Mouse (Mus musculus) cerebellum, postnatal 10 days (tissue): ENCODE measurements around the gene Gm20388.
"Not testable (repeated sequence)": the region's sequence is repeated elsewhere in the genome, so short reads cannot be mapped to it uniquely, and the experiment has no call there.

Experiments used
- DNase-seq, 2 experiments: peaks; one replicate each; pipeline ENCODE4 v3.0.0; 2021; ENCODE audit warnings: mixed read lengths in 2 of 2

Gene Gm20388

DNA sequence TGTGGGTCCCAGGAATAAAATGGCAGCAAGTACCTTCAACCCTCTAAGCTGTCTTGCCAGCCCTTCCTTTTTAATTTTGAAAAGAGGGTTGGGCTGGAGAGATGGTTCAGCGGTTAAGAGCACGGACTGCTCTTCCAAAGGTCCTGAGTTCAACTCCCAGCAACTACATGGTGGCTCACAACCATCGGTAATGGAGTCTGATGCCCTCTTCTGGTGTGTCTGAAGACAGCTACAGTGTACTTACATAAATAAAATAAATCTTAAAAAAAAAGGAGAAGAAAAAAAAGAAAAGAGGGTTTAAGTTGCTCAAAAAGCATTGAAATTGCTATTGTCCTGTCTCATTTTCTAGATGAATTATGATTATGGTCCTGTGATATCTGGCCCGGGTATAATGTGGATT is 3190.6 kb downstream of the Gm20388 start:
- no peak for DNase-seq

DNA sequence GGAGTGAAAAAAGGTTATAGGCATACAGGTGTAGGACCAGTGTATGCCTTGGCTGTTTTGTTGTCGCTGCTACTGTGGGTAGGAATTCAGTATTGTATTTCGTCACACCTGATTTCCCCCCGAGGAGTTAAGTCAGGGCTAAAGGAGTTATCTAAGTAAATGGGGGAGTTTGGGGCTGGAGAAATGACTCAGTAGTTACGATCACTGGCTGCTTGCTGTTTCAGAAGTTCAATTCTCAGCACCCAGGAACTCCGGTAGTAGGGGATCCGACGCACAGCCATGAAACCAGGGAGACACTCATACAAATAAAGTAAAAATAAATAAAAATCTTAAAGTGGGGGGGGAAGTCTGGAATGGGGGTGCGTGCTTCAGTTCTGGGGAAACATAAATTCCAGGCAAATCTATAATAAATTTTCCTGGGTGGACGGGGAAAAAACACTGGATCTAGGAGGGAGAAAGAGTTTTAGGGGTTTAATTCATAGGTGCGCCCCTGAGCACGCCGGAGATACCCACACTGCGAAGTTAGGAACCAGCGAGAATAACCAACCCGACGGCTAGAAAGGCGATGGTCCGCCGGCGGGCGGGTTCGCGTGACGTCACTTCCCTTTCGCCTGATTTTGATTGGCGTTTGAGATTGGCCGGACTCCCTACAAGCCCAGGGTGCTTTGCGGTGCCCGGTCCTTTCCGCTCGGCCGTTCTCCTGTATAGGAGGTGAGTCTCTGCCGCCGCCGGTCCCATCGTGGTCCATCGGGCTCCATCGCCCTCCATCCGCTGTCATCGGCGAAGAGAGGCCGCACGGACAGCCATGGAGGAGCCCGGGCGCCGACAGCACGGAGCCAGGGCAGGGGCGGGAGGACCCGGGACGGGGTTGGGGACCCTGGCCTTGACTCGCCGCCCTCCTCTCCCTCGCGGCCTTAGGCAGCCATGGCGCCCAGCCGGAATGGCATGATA is 3191.4 kb downstream of the Gm20388 start, which contains the start of gene Rpl13:
Gene Rpl13 (plus strand): TSS at position 616 of the 951 bp plus-strand sequence.
- DNase-seq = peak; percentile 99

DNA sequence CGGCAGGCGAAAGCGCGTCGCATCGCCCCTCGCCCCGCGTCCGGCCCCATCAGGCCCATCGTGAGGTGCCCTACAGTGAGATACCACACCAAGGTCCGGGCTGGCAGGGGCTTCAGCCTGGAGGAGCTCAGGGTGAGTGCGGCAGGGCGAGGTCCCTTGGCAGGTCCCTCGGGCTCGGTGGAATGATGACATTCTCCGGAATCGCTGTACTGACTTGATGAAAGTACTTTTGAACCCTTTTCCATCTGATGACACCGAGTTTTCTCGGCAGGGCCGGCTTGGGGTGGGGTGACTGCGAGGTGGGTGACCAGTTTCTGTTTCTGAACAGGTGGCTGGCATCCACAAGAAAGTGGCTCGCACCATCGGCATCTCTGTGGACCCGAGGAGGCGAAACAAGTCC is 3192.2 kb downstream of the Gm20388 start:
- DNase-seq = not testable (repeated sequence)

DNA sequence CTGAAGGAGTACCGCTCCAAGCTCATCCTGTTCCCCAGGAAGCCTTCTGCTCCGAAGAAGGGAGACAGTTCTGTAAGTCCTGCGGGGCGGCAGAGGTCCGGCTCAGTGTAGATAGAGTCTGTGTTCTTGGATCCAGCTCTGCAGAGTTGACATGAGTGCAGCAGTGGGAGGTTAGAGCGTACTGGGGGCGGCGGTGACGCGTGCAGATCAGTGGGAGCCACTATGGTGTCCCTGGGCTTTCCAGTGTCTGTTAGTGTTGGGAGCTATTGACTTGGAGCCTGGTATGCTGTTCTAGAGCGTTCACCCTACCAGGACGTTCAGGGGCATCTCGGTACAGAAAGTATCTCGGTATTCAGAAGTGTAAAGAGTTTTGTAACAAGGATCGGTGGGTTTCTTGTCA is 3192.6 kb downstream of the Gm20388 start:
- no peak for DNase-seq

DNA sequence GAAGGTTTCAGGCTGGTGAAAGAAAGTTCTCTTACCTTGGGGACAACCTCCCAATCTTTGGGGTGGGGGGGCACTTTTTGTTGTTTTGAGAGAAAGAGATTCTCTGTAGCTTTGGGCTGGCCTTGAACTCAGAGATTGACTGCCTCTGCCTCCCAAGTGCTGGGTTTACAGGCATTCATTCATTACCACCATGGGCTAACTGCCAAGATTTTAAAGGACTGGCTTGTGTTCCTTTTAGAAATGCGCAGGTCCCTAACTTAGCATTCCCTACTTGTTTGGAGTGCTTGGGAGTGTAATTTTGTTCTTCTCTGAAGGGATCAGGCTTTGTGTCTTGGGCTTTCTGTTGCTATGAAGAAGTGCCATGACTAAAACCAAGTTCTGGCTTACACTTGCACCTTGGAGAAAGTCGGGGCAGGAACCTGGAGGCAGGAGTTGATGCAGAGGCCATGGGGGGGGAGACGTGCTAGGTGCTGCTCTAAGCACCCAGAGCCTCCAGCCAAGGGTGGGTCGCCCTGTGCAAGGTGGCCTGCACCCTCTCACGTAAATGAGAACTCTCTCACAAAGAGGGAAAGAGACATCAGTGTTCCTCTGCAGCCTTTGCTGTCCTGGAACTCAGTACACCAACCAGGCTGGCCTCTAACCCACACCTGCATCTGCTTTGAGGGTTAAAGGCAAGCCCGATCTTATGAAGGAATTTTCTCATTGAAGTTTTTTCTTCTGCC is 3193.6 kb downstream of the Gm20388 start:
- no peak for DNase-seq

DNA sequence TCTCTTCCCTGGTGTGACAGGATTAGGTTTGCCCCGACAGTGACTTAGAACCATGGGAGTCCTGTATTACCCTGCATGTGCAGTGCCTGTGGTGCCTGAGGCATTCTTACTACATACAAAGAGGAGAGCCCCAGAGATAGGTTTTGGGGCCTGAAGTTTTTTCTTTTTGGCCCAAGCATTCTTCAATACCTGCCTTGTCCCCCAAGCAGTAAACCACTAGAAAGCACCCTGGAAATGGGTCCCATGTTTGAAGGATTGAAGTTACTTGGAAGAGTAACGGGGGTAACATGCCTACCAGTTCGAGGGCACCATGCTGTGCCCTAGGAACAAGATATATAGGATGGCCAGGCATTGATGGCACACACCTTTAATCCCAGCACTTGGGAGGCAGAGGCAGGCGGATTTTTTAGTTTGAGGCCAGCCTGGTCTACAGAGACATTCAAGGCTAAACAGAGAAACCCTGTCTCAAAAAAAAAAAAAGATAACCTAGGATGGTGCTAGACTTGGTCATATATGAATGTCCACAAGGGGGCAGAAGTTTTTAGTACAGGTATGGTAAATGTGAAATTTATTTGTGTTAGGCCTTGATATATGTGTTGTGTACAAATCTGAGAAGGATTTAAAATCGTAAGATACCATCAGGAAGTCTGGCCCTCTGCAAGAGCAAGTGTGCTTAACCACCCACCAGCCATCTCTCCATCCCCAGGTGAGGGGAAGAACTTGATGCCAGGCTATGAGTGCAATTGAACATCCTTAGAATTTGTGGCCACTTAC is 3195.1 kb downstream of the Gm20388 start:
- peak; percentile 56 to 86 for DNase-seq

DNA sequence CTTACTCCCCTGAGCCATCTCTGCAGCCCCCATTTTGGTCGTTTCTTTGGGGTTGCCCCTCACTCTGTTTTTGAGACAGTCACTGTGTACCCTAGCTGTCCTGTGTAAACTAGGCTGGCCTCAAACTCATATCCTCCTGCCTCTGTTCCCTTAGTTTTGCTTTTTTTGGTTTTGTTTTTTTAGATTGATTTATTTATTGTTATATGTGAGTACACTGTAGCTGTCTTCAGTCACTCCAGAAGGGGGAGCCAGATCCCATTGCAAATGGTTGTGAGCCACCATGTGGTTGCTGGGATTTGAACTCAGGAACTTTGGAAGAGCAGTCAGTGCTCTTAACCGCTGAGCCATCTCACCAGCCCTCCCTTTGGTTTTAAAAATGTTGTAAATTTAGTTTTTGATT is 3195.9 kb downstream of the Gm20388 start:
- DNase-seq = peak; percentile 49 to 67

DNA sequence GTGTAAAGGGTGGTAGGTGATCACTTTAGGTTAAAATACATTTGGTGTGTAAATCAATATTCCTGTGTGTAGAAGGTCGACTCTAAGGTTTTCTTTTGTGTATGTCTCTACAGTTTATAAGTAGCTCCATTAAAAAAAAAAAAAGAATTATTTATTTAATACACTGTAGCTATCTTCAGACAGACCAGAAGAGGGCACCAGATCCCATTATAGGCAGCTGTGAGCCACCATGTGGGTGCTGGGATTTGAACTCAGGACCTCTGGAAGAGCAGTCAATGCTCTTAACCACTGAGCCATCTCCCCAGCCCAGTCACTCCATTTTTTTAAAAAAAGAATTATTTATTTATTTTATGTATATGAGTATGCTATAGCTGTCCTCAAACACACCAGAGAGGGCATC is 3197.4 kb downstream of the Gm20388 start:
- no peak for DNase-seq

DNA sequence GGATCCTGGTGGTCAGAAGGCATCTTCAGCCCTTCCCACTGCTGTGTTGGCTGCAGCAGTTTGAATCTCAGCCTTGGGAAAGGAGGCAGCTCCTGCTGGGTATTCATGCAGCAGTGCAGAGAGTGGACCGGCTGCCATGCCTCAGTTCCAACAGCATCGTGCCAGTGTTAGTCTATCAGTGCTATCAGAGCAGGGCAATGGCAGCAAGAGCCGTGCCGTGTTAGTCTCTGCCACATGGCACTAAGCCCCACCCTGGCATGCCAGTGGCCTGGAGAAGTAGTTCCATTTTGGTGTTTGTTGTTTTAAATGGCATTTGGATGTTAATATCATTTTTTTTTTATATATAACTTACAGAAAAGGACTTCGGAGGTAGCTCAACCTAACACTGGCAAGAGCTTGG is 3198.3 kb downstream of the Gm20388 start:
- DNase-seq = peak; percentile 57 to 58

DNA sequence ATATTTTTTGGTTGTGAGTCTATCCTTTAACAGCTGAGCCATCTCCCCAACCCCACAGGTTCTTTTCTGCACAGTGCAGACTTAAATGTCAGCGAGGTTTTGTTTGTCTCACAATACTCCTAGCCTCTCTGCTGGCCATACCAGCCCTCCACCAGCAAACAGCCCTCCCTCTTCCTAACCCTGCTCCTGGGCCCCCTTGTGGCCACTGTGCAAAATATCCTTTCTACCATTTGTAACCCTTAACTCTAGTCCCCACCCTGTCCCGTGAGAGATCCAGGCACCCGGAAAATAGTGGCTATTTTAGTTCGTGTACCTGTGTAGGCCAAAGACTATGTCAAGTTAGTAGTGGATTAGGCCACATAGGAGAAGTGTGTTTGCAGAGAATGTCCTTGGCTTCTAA is 3200.0 kb downstream of the Gm20388 start:
- DNase-seq = peak; percentile 71 to 73

DNA sequence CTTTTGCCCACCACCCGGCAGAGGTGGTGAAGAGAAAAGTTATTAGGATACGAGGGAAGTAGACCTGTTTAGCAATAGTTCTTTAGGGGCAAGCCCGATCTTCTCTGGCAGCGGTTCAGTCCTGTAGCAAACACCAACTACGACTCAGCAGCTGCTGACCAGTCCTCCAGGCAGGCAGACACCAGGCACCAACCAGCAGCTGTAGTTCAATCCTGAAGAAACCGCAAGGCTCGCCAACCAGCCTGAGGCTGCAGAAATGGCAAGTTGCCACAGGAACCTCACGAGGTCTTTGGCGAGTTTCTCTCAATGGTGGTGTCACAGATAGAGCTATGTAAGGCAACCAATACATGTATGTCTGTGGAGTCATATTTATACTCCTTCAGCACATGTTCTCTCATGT is 3202.3 kb downstream of the Gm20388 start:
- DNase-seq = peak; percentile 35 to 53

DNA sequence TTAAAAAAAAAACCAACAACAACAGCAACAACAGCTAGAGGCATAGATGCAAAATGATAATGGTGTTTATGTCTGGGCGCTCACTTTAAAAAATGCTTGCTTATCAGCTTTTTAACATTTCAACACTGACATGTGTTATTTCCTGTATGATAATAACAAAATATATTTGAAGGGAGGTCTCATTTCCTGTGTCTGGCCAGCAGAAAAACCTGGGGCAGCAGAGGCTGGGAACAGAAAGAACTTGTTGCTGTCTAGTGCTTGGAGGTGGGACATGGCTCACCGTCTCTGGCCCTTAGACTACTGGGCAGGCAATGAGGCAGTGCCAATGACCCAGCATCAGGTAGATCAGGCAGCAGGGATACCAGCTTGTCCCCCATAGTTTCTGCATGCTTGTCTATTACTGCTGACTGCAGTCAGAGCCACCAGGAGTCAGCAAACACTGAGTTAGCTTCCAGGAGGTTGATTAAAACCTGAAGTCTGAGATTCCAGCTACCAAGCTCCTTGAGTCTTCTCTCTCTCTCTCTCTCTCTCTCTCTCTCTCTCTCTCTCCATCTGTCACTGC is 3203.3 kb downstream of the Gm20388 start:
- DNase-seq = no peak

DNA sequence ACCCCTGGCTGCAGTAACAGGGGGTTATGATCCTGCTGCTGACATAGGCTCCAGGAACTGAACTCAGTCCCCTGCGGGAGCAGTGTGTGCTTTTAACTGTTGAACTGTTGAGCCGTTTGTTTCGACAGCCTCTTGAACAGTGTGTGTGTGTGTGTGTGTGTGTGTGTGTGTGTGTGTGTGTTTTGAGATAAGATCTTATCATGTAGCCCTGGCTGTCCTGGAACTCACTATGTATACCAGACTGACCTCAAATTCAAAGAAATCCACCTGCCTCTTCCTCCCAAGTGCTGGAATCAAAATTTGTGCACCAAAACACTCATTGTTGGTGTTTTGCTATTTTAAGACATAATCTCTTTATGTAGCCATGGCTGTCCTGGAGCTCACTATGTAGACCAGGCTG is 3204.0 kb downstream of the Gm20388 start:
- DNase-seq = no peak

DNA sequence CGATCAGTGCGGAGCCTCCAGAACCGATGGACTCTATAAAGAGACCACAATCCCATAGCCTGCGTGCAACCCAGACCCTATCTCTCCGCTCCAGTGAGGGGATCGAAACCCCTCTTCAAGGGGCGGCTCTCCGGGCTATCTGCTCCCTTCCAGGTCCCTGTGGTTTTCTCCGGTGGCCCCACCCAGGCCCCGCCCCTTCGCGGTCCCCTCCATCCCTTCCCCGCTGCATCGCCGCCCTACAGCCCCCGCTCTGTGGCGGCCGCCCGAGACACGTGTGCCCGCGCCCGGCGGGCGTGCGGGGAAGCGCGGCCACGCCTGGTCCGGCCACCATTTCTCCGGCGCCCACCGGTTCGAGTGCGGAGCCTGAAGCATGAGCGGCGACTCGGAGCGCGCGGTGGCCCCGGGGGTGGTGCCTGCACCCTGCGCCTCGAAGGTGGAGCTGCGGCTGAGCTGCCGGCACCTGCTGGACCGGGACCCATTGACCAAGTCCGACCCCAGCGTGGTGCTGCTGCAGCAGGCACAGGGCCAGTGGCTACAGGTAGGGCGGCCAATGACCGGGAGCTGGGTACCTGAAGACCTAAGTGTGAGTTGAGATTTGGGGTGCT is 3206.6 kb downstream of the Gm20388 start, which contains the start of gene Cpne7:
Gene Cpne7 (plus strand): TSS at position 248 of the 605 bp plus-strand sequence.
- peak; percentile 45 to 49 for DNase-seq

DNA sequence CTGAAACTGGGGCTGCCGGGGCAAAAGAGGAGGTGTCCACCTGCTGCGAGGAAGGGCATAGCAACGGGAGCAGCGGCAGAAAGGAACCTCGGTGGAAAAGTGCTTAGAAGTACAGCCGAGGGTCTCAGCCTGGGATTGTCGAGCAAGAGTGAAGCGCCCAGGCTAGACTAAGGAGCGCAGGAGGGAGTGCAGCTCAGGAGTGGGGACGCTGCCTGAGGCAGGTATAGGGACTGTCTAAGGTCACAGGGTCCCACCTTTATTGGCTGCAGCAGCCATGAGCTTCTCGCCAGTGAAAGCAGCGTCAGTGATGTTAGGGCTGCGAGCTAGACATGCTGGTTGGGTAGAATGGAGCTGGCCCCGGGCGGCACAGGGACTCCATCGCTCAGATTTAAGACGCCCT is 3207.1 kb downstream of the Gm20388 start:
- DNase-seq = no peak

DNA sequence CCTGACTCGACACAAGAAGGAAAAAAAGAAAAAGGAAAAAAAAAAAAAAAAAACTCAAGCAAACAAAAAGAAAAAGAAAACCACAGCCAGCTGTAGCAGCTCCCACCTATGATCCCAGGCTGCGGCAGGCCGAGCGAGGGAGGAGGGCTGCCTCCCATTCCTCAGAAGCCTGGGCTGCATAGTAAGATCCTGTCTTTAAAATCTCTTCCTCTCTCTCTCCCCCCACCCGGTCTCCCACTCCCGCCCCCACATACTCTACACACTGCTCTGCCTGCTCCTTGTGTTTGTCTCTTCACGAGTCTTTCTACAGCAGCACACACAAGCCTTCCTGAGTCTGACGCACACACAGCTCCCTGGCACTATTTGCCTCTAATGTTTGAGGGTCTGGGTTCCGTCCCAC is 3211.4 kb downstream of the Gm20388 start:
- no peak for DNase-seq

DNA sequence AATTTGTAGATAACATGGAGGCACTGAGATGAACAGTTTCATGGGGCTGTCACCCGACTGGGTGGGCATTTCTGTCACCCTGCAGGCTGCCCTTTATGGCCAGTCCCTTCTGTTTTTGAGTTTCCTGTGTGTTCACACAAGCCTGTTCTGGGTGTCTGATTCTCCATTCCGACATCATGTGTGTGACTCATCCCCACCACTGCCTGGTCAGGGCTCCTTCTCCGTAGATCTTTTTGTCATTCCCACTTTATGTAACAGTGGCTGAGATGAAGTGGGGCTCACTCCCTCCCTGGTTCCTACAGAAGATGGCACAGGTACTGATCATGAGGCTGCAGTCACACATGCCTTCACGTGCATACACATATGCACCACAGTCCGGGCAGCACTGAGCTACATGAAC is 3212.0 kb downstream of the Gm20388 start:
- no peak for DNase-seq

DNA sequence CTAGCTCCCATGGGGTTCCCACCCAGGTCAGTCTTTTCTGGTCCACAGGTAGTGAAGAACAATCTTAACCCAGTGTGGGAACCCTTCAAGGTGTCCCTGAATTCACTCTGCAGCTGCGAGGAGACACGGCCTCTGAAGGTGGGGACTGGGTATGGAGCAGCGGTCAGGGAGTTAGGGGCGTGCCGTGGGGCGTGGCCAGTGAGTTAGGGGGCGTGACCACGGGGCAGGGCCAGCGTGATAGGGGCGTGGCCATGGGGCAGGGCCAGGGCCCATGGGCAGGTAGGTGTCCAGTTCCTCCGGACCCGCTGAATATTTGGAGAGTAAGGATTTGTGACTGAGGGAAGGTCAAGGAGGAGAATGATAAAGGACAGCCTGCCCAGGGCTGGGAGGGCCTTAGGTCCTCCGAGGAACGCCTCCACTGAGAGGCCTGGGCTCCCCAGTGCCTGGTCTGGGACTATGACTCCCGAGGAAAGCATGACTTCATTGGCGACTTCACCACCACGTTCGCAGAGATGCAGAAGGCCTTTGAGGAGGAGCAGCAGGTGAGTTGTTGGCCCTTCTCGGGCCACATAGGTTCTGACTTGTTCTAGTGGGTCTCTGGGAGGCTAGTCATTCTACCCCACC is 3215.7 kb downstream of the Gm20388 start:
- DNase-seq = peak in 1 of 2 experiments; percentile 48

DNA sequence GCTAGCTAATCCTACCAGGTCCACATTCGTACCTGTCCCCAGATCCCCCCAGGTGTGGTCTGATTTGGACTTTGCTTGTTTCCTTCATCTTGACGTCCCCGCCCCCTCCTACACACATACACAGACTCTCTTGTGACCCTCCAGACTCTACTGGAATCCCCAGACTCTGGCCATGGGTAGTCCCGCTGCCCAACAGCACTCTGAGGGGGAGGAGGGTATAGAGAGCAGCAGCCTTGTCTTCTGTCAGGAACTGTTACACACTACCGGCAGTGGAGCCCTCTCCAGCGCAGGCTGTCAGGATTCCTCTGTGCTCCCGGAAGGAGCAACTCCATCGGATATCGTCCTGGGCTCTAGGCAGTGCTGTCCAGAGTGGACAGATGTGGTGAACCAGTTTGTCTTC is 3220.4 kb downstream of the Gm20388 start:
- DNase-seq = no peak

DNA sequence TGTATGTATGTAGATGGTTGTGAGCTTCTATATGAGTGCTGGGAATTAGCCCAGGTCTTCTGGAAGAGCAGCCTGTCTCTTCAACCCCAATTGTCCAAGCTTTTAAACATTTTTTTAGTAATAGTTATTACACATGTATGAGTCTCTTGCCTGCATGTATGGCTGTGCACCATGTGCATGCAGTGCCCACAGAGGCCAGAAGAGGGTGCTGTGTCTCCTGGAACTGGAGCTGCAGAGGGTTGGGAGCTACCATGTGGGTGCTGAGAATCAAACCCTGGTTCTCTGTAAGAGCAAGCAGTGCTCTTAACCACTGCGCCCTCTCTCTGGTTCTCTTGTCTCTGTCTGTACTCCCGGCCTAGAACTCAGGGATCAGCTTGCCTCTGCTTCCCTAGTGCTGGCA is 3222.3 kb downstream of the Gm20388 start:
- no peak for DNase-seq

DNA sequence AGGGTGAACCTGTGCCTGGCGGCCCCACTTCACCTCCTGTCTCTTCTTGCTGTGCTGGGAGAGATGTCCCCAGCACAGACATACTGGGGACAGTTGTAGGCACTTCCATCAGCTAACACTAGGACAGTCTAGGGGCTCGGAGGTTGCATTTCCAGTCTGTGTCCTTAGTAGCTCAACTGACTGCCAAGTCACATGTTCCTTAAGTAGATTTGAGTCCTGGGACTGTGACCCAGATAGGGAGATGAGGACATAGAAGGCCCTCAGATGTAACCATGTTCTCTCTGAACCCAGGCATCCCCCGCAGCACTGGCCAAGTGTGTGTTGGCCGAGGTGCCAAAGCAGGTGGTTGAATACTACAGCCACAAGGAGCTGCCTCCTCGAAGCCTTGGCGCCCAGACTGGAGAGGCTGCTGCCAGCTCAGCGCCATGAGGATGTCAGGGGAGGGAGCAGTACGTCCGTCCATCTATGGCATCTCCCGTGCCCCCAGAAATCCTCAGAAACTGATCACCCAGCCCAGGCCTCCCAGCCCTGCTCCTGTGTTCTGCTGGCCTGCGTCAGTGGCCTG is 3223.6 kb downstream of the Gm20388 start:
- DNase-seq = peak; percentile 52 to 54
